Mouse (Mus musculus) liver, postnatal 0 days (tissue): Measurements from ENCODE around the gene Hist1h4d. TPM values are rescaled to one million over a fixed set of nuclear protein-coding genes. Genes with fewer than 3 reads are reported as not detected.
"Not testable (repeated sequence)": the region's sequence is repeated elsewhere in the genome, so short reads cannot be mapped to it uniquely, and the experiment has no call there.

Source experiments
- ATAC-seq: fragments of 200-750 bp; cut with Nextera tagmentation; 2 replicates; pipeline ENCODE4 v1.8.0; 2017; ENCODE audit warnings: mild to moderate bottlenecking, moderate library complexity
- DNase-seq: peaks from one replicate; pipeline ENCODE4 v3.0.0-alpha.2; 2016
- H3K27ac ChIP-seq: fragments of 300-500 bp; sonication (generic); 2 replicates; pipeline ENCODE4 v1.5.1; 2014; ENCODE audit warnings: antibody characterized with exemption, moderate library complexity, mild to moderate bottlenecking, low read depth
- H3K27me3 ChIP-seq: fragments of 300-500 bp; sonication (generic); 2 replicates; pipeline ENCODE4 v1.6.1; 2014; ENCODE audit warnings: low read length, control low read depth, mixed read lengths; ENCODE audit not compliant: insufficient read depth
- H3K36me3 ChIP-seq: fragments of 300-500 bp; sonication (generic); replicated peaks from 2 replicates; pipeline ENCODE4 v1.6.1; 2014; ENCODE audit warnings: mild to moderate bottlenecking, control low read depth, low read length, moderate library complexity, mixed read lengths; ENCODE audit not compliant: insufficient read depth
- H3K4me1 ChIP-seq: fragments of 300-500 bp; sonication (generic); 2 replicates; pipeline ENCODE4 v1.6.1; 2014; ENCODE audit warnings: antibody characterized with exemption, mild to moderate bottlenecking, control low read depth; ENCODE audit not compliant: insufficient read depth
- H3K4me2 ChIP-seq: fragments of 300-500 bp; sonication (generic); 2 replicates; pipeline ENCODE4 v1.6.1; 2014; ENCODE audit warnings: low read depth, mild to moderate bottlenecking, low read length, moderate library complexity, mixed read lengths
- H3K4me3 ChIP-seq: fragments of 300-500 bp; sonication (generic); 2 replicates; pipeline ENCODE4 v1.5.1; 2014; ENCODE audit warnings: low read depth, low read length
- H3K9ac ChIP-seq: fragments of 300-500 bp; sonication (generic); replicated peaks from 2 replicates; pipeline ENCODE4 v1.6.1; 2014; ENCODE audit warnings: mild to moderate bottlenecking, moderate library complexity
- H3K9me3 ChIP-seq: fragments of 300-500 bp; sonication (generic); 2 replicates; pipeline ENCODE4 v1.6.1; 2016; ENCODE audit warnings: mild to moderate bottlenecking, control low read depth, low read length, mixed read lengths
- CTCF ChIP-seq: sonication (generic); IDR thresholded peaks from 2 replicates; pipeline ENCODE4 v1.5.1; 2016; ENCODE audit warnings: antibody characterized with exemption, low read depth
- EP300 ChIP-seq: IDR thresholded peaks from 2 replicates; pipeline ENCODE4 v1.6.1; 2016; ENCODE audit warnings: antibody characterized with exemption, low read depth, mild to moderate bottlenecking
- WGBS: fragments of 180-500 bp; shearing (Covaris S2); extraction: QIAGEN DNeasy Blood & Tissue Kit; methylation state at CpG from one replicate; pipeline ENCODE4 v1.1.7; 2014; ENCODE audit not compliant: insufficient replicate concordance; 5-methylcytosine and 5-hydroxymethylcytosine counted together
- polyA plus RNA-seq: library from polyadenylated mRNA; unstranded; fragments of >200 nt; fragmentation: Nextera tagmentation; extraction: Ambion mirVana; gene quantifications from 2 replicates; pipeline ENCODE4 v1.2.1, GENCODE M21; 2015

Hist1h4d gene
- polyA plus RNA-seq, 1 experiment from 2014 or later, result 94.3 TPM

GRCm38 (mm10) chr13:23585029-23585441 is 3.6 kb downstream of the Hist1h4d start:
- peak overlapping the region; percentile 65 for H3K9ac ChIP-seq

GRCm38 (mm10) chr13:23585442-23586098 is 4.2 kb downstream of the Hist1h4d start:
- DNase-seq, result peak; percentile 75
- Histone ChIP-seq H3K4me2 (peak overlapping the region; percentile 86), H3K9ac (peak overlapping the region; percentile 65), H3K27ac (peak overlapping the region; percentile 99), H3K4me1 (peaks cover 29% of the 10 kb centered on the region), H3K4me3 (peak overlapping the region; percentile 59)
- peak; percentile 79 for ATAC-seq
- H3K27me3 ChIP-seq, H3K36me3 ChIP-seq, H3K9me3 ChIP-seq: not testable (repeated sequence)
- 0% methylated on average over 19 of the region's 36 CpGs for WGBS
- TF ChIP-seq EP300, result peak; percentile 71

More at GRCm38 (mm10) chr13:23585029-23585441, 3.6 kb downstream of the Hist1h4d start:
- no peaks in the 10 kb centered on the region for H3K36me3 ChIP-seq
- peak overlapping the region; percentile 59 for H3K4me3 ChIP-seq
- TF ChIP-seq CTCF, result no peak
- 0 out of 2 replicates have a peak, but pooled peaks have one; percentile 42 for TF ChIP-seq EP300
- H3K27ac ChIP-seq, result peak overlapping the region; percentile 99
- DNase-seq (peak; percentile 85), ATAC-seq (peak; percentile 24)
- peaks cover 29% of the 10 kb centered on the region for H3K4me1 ChIP-seq
- no peaks in the 10 kb centered on the region for H3K27me3 ChIP-seq
- WGBS, result under 1% methylated on average over 21 of the region's 21 CpGs
- H3K4me2 ChIP-seq, result peak overlapping the region; percentile 86
- no peaks in the 10 kb centered on the region for H3K9me3 ChIP-seq

GRCm38 (mm10) chr13:23586099-23586939 is 4.9 kb downstream of the Hist1h4d start:
- no peaks in the 10 kb centered on the region for H3K9me3 ChIP-seq
- peak overlapping the region; percentile 59 for H3K4me3 ChIP-seq
- TF ChIP-seq EP300, result 0 out of 2 replicates have a peak, but pooled peaks have one; percentile 33
- TF ChIP-seq CTCF, result no peak
- H3K27me3 ChIP-seq, result no peaks in the 10 kb centered on the region
- peak overlapping the region; percentile 97 for H3K27ac ChIP-seq
- H3K4me1 ChIP-seq, result peaks cover 26% of the 10 kb centered on the region
- ATAC-seq (no peak), DNase-seq (no peak)
- 3% methylated on average over 22 of the region's 22 CpGs for WGBS
- H3K36me3 ChIP-seq, result no peaks in the 10 kb centered on the region
- H3K4me2 ChIP-seq, result peak overlapping the region; percentile 86
- peak overlapping the region; percentile 69 for H3K9ac ChIP-seq

GRCm38 (mm10) chr13:23586940-23587225 is 5.5 kb downstream of the Hist1h4d start:
- ATAC-seq (no peak), DNase-seq (peak; percentile 11)
- WGBS, result 5% methylated on average over 1 of the region's 1 CpGs
- Histone ChIP-seq H3K4me3 (peak overlapping the region; percentile 59), H3K9ac (peak overlapping the region; percentile 69), H3K27ac (peak overlapping the region; percentile 97), H3K9me3 (no peaks in the 10 kb centered on the region), H3K4me1 (peaks cover 26% of the 10 kb centered on the region), H3K36me3 (no peaks in the 10 kb centered on the region), H3K4me2 (peak overlapping the region; percentile 86), H3K27me3 (no peaks in the 10 kb centered on the region)
- TF ChIP-seq EP300 (no peak), CTCF (no peak)

- WGBS, result 86% methylated on average over 7 of the region's 7 CpGs
- no peak overlapping the region for H3K9ac ChIP-seq
- ATAC-seq (no peak), DNase-seq (no peak)
- peaks cover 35% of the 10 kb centered on the region for H3K4me1 ChIP-seq
- no peak for TF ChIP-seq CTCF
- TF ChIP-seq EP300, result no peak
- H3K27ac ChIP-seq, result no peak overlapping the region
- H3K9me3 ChIP-seq, result no peaks in the 10 kb centered on the region
- H3K36me3 ChIP-seq, result no peaks in the 10 kb centered on the region
- H3K4me3 ChIP-seq, result no peak overlapping the region
- H3K4me2 ChIP-seq, result no peak overlapping the region
- no peaks in the 10 kb centered on the region for H3K27me3 ChIP-seq
Observed at GRCm38 (mm10) chr13:23591206-23591605, 9.8 kb downstream of the Hist1h4d start.

GRCm38 (mm10) chr13:23591886-23592285 is 10.5 kb downstream of the Hist1h4d start:
- not testable (repeated sequence) for DNase-seq, ATAC-seq, H3K27ac ChIP-seq, H3K9me3 ChIP-seq, H3K36me3 ChIP-seq, H3K9ac ChIP-seq, H3K27me3 ChIP-seq, H3K4me2 ChIP-seq, H3K4me3 ChIP-seq
- 65% methylated on average over 7 of the region's 7 CpGs for WGBS
- peaks cover 33% of the 10 kb centered on the region for H3K4me1 ChIP-seq
